Mouse (Mus musculus) brain, embryonic 18.5 days (tissue): Measurements from ENCODE around the gene Ctps2.
"Not testable (repeated sequence)": the region's sequence is repeated elsewhere in the genome, so short reads cannot be mapped to it uniquely, and the experiment has no call there.

Experiments used
- DNase-seq: peaks from one replicate; pipeline ENCODE4 v3.0.0-alpha.2; 2012; ENCODE audit warnings: low read depth, low spot score

Gene Ctps2

GRCm38 (mm10) chrX:162900938-162901337, at the start of gene Ctps2:
Gene Ctps2 (plus strand): TSS chrX:162901238.
- no peak for DNase-seq

DNA sequence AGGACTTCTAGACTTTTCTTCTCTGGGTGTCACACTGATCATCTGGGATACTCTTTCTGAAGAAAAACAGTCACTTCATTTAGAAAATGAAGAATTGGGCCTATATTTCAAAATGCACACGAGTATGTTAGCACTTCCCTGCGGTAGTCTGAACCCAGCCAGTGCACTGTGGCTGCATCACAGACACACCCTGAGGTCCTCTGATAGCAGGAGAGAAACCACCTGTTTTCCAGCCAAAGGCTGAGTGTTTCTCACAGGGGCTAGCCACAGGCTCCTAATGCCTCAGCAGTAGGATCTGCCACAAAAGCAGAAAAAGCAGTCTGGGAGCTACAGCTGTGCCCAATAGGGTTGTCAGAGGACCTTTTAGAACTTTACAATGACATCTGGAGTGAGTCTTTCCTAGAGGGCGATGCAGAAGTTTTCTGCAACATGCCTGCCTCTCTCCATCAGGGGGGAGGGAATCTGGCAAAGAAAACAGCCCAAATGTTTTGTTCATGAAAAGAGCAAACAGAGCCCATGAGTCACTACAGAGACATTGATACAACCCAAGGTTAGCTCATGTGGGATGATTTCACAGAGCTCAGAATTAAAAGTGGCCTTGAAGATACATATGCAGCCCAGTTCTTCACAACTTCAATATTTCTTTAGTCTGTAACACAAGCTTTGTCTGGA, 32.6 kb upstream of the Ctps2 start:
- DNase-seq, result no peak

DNA sequence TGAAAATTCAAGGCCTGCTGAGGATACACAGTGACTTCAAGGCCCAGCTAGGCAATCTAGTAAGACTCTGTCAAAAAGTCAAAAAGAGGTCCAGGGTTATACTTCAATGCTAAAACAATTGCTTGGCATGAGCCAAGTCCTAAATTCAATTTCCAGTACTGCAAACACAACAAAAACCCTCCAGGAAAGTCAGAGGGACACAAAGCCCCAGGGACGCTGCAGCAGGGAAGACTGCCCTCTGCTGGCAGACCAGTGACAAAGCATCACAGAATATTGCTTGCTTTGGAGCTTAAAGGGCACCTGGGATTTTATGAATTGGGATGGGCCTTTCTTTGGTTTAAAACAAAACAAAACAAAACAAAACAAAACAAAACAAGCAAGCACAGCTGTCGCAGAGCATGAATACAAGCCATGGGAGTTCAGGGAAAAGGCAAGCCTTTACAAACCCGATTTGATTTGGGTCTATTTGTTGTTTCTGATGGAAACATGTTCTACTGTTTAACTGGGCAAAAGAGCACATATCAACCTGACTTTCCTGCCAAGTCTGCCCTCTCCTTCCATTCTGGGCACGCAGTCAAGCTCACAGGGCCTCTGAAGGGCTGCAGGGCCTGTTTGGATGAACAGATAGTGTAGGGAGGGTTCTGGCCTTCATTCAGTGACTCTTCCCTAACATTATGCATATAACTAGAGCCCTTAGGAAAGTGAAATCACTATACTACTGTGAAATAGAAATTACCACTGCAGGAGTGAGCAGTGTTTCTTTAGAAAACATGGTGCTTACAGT, 29.1 kb upstream of the Ctps2 start:
- DNase-seq, result no peak

DNA sequence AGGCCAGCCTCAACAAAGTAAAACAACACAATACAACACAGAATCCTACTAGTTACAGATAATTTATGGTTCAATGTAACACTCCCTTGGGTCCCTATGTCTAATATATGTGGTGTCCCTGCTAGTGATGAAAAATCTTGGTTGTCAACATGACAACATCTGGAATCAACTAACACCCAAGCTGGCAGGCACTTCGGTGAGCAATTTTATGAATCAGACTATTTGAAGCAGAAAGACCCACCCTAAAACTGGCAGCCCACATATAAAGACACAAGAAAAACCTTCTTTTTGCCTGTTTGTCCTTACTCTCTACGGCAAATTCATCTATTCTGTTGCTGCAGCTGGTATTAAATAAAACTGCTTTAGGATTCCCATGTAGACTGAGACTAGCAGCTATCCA, 27.3 kb upstream of the Ctps2 start:
- DNase-seq, result no peak

- no peak for DNase-seq
Measured at GRCm38 (mm10) chrX:162878236-162878635, 22.8 kb upstream of the Ctps2 start.

GRCm38 (mm10) chrX:162887931-162888511, 13.0 kb upstream of the Ctps2 start, which contains the start of gene Syap1:
Gene Syap1 (minus strand): TSS chrX:162888447.
- no peak for DNase-seq

- not testable (repeated sequence) for DNase-seq
Measured at GRCm38 (mm10) chrX:162888575-162889223, 12.3 kb upstream of the Ctps2 start.

DNA sequence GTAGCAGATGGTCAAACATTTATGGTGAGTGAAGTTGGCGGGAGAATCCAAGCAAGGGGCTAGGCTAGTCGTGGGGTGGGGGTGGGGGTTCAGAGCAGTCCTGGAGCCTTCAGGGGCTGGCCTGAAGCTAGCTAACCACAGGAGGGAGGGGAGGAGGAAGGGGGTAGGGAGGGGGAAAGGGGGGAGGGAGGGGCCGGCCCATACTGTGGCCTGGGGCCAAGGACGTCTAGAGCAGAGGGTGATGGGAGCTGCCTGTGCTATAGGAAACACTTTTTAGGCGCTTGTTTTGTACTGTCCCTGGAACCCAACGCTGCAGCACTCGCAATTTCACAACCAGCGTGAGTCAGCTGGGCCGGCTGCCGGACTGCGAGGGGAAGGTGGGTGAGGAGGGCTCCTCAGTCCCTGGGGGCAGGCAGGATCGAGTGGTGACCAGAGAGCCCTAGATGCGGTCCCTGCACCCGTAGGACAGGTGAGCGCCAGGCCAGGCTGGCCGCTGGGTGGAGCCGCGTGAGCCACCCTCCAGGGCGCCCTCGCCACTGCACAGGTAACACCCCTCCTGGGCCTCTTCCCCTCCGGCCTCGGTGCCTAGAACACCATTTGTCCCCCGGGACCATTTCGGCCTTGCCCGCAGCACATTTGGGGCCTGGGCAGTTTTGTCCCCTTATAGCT, 467 bp downstream of the Ctps2 start:
- DNase-seq, result no peak

- no peak for DNase-seq
Measured at GRCm38 (mm10) chrX:162902040-162902734, 1.1 kb downstream of the Ctps2 start.

GRCm38 (mm10) chrX:162907554-162907953, 6.5 kb downstream of the Ctps2 start:
- DNase-seq, result no peak

- no peak for DNase-seq
Measured at GRCm38 (mm10) chrX:162913651-162914050, 12.6 kb downstream of the Ctps2 start.

- peak; percentile 8 for DNase-seq
Measured at GRCm38 (mm10) chrX:162915697-162916096, 14.7 kb downstream of the Ctps2 start.

DNA sequence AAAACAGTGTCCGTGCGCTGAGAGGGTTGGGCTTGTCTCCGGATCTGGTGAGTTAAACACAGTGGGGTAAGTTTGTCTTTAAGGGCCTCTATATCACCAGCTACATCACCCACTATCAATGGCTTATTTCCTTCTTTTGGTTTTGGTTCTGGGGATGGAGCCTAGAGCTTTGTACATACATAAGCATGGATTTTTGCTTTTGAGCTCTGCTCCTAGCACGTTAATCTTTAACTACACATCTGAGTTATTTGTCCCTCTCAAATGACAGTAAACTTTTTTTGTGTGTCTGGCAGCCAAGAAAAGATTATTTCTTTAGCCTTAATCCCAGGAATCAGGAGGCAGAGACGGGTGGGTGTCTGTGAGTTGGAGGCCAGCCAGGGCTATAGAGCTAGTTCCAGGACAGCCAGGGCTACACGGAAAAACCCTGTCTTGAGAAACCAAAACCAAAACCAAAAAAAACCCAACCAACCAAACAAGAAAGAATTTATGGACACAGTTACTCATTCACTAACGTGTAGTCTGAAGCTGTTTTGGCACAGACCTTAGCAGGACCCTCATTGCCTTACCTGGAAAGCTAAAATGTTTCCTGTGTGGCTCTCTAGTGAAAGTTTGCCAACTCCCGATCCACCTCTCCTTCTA, 20.6 kb downstream of the Ctps2 start:
- DNase-seq, result no peak

- no peak for DNase-seq
Measured at GRCm38 (mm10) chrX:162931467-162931866, 30.4 kb downstream of the Ctps2 start.

DNA sequence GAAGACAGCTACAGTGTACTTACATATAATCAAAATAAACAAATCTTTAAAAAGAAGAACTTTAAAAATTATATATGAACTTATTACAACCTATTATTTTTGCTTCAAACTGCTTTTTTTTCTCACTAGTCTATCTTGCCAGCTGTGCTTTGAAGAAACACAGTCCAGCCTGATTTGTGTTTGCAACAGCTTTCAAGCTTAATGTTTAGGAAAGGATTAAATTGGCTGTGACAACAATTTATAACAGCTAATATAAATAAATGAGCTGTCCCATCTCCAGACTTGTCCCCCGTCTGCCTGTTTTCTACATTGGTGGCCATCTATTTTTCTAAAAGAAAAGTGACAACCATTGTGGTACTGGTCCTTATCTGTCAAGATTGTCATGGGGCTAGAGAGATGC, 41.0 kb downstream of the Ctps2 start:
- DNase-seq, result no peak

DNA sequence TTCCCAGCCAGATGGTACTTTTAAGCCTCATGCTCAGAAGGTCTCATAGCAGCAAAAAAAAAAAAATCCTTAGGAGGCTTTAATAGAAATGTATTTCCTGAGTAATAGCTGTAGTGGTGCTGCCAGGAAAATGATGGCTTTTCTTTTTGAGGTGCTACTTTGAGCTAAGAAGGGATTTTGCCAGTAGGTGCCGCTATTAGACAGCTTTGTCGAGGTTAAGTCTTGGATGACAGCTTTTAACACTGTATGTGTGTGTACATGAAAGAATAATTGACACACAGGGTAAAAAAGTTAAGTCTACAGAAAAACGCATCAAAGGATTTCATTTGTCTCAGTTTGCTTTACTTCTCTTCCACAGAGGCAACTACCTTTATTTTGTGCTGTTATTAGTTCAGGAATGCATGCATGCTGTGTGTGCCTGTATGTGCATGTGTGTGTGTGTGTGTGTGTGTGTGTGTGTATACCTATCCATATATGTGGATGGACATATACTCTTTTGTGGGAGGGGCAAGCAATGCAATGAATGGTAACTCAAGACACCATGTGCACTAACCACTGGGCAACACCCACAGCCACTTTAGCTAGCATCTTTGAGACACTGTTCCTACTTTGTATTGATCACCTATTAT, 48.9 kb downstream of the Ctps2 start:
- DNase-seq, result peak; percentile 43

GRCm38 (mm10) chrX:162957921-162958320, 56.9 kb downstream of the Ctps2 start:
- DNase-seq, result no peak

GRCm38 (mm10) chrX:162963840-162964239, 62.8 kb downstream of the Ctps2 start:
- DNase-seq, result no peak

- DNase-seq, result no peak
Measured at GRCm38 (mm10) chrX:162964383-162964782, 63.3 kb downstream of the Ctps2 start, which contains the start of gene S100g. Gene S100g (minus strand): TSS chrX:162964599.

- DNase-seq, result no peak
Measured at GRCm38 (mm10) chrX:162967456-162967855, 66.4 kb downstream of the Ctps2 start.
